Mouse (Mus musculus) embryonic facial prominence, embryonic 15.5 days (tissue): ENCODE data around the gene Ssb. TPM values are rescaled to one million over a fixed set of nuclear protein-coding genes. Genes with fewer than 3 reads are reported as not detected.
"Not testable (repeated sequence)": the region's sequence is repeated elsewhere in the genome, so short reads cannot be mapped to it uniquely, and the experiment has no call there.

Experiments used
- ATAC-seq: fragments of 200-750 bp; cut with Nextera tagmentation; 2 replicates; pipeline ENCODE4 v1.8.0; 2017; ENCODE audit warnings: low read depth, moderate TSS enrichment; ENCODE audit not compliant: insufficient number of reproducible peaks, low FRiP score, low TSS enrichment
- H3K27ac ChIP-seq: fragments of 300-500 bp; sonication (generic); replicated peaks from 2 replicates; pipeline ENCODE4 v1.5.1; 2015; ENCODE audit warnings: mild to moderate bottlenecking, inconsistent platforms
- H3K27me3 ChIP-seq: fragments of 300-500 bp; sonication (generic); 2 replicates; pipeline ENCODE4 v1.6.1; 2015; ENCODE audit warnings: inconsistent platforms
- H3K36me3 ChIP-seq: fragments of 300-500 bp; sonication (generic); 2 replicates; pipeline ENCODE4 v1.6.1; 2015; ENCODE audit warnings: mild to moderate bottlenecking, inconsistent platforms
- H3K4me1 ChIP-seq: fragments of 300-500 bp; sonication (generic); 2 replicates; pipeline ENCODE4 v1.6.1; 2015; ENCODE audit warnings: inconsistent platforms
- H3K4me2 ChIP-seq: fragments of 300-500 bp; sonication (generic); replicated peaks from 2 replicates; pipeline ENCODE4 v1.6.1; 2015; ENCODE audit warnings: mild to moderate bottlenecking, inconsistent platforms
- H3K4me3 ChIP-seq: fragments of 300-500 bp; sonication (generic); replicated peaks from 2 replicates; pipeline ENCODE4 v1.5.1; 2015; ENCODE audit warnings: mild to moderate bottlenecking, inconsistent platforms
- H3K9ac ChIP-seq: fragments of 300-500 bp; sonication (generic); 2 replicates; pipeline ENCODE4 v1.6.1; 2015; ENCODE audit warnings: inconsistent platforms
- H3K9me3 ChIP-seq: fragments of 300-500 bp; sonication (generic); replicated peaks from 2 replicates; pipeline ENCODE4 v1.6.1; 2016; ENCODE audit warnings: inconsistent platforms
- WGBS: fragments of 180-500 bp; shearing (Covaris S2); methylation state at CpG from one replicate; pipeline ENCODE4 v1.1.7; 2015; 5-methylcytosine and 5-hydroxymethylcytosine counted together
- polyA plus RNA-seq: library from polyadenylated mRNA; unstranded; fragments of >200 nt; fragmentation: Nextera tagmentation; extraction: Ambion mirVana; gene quantifications from 2 replicates; pipeline ENCODE4 v1.2.1, GENCODE M21; 2015

Gene Ssb
- polyA plus RNA-seq, 1 experiment from 2014 or later, result 287 TPM

DNA sequence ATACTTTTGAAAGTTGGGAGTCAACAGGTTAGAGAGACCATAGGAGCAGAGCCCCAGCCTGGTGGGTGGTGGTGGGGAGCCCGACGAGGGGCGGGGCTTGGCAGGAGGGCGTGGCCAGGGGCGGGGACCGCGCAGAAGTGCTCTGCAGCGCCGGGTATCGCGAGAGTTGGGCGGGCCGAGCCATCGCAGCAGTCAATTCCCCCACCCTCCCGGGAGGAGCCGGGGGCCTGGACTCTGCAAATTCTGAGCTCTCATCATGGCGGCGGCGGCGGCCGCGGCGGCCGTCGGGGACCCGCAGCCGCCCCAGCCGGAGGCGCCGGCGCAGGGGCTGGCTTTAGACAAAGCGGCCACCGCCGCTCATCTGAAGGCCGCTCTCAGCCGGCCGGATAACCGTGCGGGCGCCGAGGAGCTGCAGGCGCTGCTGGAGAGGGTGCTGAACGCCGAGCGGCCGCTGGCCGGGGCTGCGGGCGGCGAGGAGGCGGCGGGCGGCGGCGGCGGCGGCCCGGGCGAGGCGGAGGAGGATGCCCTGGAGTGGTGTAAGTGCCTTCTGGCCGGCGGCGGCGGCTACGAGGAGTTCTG is 35.8 kb downstream of the Ssb start, which contains the start of gene Ubr3:
Gene Ubr3 (plus strand): TSS at position 208 of the 579 bp plus-strand sequence.
- H3K9me3 ChIP-seq, result no peaks in the 10 kb centered on the region
- H3K27ac ChIP-seq, result peak within 1 kb of the TSS; percentile 90
- under 1% methylated on average over 52 of the region's 65 CpGs for WGBS
- ATAC-seq, result peak; percentile 99
- H3K4me2 ChIP-seq, result peak within 1 kb of the TSS; percentile 88
- H3K36me3 ChIP-seq, result 0 out of 2 replicates have a peak, but pooled peaks cover 6% of the 10 kb centered on the region
- H3K4me3 ChIP-seq, result peak within 1 kb of the TSS; percentile 99
- peak within 1 kb of the TSS; percentile 100 for H3K9ac ChIP-seq
- no peaks in the 10 kb centered on the region for H3K27me3 ChIP-seq
- H3K4me1 ChIP-seq, result peaks cover 8% of the 10 kb centered on the region

DNA sequence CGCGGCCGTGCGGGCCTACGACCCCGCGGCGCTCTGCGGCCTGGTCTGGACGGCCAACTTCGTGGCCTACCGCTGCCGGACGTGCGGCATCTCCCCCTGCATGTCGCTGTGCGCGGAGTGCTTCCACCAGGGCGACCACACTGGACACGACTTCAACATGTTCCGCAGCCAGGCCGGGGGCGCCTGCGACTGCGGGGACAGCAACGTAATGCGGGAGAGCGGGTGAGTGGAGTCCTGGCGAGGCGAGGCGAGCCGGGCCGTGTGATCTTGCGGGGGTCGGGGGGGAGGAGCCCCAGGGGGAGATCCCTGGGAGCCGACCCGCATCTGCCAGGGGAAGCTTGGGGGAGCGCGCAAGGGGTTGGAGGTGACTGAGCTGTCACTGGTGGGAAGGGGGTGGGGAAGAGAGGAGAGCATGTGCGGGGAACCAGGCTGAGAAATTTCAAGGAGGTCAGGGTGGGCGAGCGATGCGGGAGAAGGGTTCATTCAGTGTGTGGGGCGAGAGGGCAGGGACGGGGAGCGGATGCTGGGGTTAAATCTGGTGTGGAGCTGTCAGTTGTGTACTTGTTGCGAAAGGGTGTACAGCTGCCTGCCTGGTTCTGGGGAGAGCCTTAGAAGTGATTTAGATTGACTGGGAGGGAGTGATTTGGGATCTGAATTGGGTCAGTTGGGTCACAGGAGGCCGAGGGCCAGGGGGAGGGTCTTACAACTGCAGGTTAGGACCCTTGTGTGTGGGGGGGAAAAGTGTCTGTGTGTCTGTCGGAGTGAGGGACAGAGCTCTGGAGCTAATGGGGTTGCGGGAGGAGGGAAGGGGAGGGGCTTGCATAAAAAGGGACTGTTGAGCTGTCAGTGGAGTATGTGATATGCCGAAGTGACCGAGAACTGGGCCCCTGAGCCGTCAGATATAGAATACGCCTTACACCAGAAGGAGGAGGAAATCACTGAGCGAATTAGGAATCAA is 36.5 kb downstream of the Ssb start:
- ATAC-seq, result peak; percentile 5
- under 1% methylated on average over 54 of the region's 55 CpGs for WGBS
- peak overlapping the region; percentile 88 for H3K4me2 ChIP-seq
- H3K27me3 ChIP-seq, result no peaks in the 10 kb centered on the region
- H3K4me3 ChIP-seq, result peak overlapping the region; percentile 99
- peak overlapping the region; percentile 90 for H3K27ac ChIP-seq
- H3K36me3 ChIP-seq, result 0 out of 2 replicates have a peak, but pooled peaks cover 8% of the 10 kb centered on the region
- no peaks in the 10 kb centered on the region for H3K9me3 ChIP-seq
- peak overlapping the region; percentile 100 for H3K9ac ChIP-seq
- H3K4me1 ChIP-seq, result peaks cover 8% of the 10 kb centered on the region

DNA sequence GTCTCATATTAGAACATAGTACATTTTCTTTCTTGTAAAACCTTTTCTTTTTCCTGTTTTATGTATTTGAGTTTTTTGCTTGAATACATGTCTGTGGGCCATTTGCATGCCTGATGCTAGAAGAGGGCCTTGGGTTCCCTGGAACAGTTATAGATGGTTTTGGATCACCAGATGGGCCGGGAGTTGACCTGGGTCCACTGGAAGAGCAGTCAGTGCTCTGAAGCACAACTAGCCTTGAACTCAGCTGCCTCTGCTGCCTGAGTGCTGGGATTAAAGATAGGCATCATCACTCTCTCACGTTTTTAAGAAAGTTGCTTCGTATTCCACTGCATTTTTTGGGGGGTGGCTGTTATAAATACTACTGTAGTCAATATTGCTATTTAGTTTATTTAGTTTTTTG is 42.2 kb downstream of the Ssb start:
- Histone ChIP-seq H3K4me3 (no peak overlapping the region), H3K9me3 (no peaks in the 10 kb centered on the region), H3K36me3 (peaks cover 12% of the 10 kb centered on the region; the same call in 1 of the 2 replicates), H3K4me2 (no peak overlapping the region), H3K4me1 (peaks cover 4% of the 10 kb centered on the region), H3K27ac (no peak overlapping the region), H3K27me3 (no peaks in the 10 kb centered on the region), H3K9ac (no peak overlapping the region)
- 90% methylated on average over 3 of the region's 3 CpGs for whole genome bisulfite sequencing
- no peak for ATAC-seq

DNA sequence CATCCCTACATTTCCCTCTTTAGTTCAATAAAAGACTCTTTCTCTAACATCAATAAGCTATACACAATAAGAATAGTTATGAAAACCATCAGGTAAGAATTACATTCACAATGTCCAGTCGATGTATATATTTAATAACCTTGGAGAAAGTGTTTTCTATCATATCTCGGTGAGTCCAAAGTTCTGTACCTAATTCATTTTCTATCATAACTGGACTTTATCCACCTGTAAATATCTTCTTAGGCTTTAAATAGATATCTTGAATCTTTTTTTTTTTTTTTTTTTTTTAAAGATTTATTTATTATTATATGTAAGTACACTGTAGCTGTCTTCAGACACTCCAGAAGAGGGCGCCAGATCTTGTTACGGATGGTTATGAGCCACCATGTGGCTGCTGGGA is 46.0 kb downstream of the Ssb start:
- H3K4me3 ChIP-seq, H3K36me3 ChIP-seq, ATAC-seq, H3K27ac ChIP-seq, H3K4me2 ChIP-seq, H3K4me1 ChIP-seq, H3K9ac ChIP-seq, H3K9me3 ChIP-seq, H3K27me3 ChIP-seq: not testable (repeated sequence)
- WGBS, result 80% methylated on average over 4 of the region's 4 CpGs

DNA sequence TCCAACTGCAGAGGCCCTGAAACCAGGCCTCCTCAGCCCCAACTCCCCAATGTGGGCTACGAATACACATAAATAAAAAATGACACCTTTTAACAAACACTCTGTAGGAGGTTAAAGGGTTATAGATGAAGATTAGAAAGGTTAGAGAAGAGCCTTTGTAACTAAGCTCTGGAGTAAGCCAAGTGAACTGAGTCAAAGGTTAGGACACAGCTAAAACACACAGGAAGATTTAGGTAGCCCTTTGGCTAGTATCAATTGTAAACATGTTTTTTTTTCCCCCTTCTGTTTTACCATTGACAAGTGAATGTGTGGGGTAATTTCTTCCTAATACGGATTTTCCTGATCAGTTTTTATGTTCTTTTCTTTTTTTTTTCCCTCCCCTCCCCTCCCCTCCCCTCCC is 51.4 kb downstream of the Ssb start:
- 59% methylated on average over 2 of the region's 2 CpGs for WGBS
- no peak for ATAC-seq
- no peaks in the 10 kb centered on the region for H3K9me3 ChIP-seq
- H3K4me1 ChIP-seq, result no peaks in the 10 kb centered on the region
- H3K27me3 ChIP-seq, result no peaks in the 10 kb centered on the region
- H3K4me2 ChIP-seq, result no peak overlapping the region
- peaks cover 12% of the 10 kb centered on the region for H3K36me3 ChIP-seq
- no peak overlapping the region for H3K27ac ChIP-seq
- no peak overlapping the region for H3K4me3 ChIP-seq
- H3K9ac ChIP-seq, result no peak overlapping the region

DNA sequence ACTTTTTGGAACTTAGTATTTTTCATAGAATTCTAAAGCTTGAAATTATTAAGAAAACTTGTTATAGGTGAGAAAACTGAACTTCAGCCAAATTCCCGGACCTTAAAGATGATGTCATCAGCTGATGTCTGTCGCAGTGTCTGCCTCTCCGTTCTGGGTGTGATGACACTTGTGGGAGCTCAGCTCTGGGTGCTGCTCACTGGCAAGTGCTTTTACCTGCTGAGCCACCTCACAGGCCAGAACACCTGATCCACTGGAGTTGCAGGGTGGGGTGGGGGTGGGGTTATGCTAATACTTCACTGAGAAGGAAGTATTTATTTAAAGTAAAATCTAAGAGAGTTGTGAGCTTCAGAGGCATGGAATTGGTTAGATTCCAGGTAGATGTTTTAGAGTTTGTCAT is 55.9 kb downstream of the Ssb start:
- Histone ChIP-seq H3K4me1 (no peaks in the 10 kb centered on the region), H3K4me3 (no peak overlapping the region), H3K36me3 (peaks cover 25% of the 10 kb centered on the region), H3K4me2 (no peak overlapping the region), H3K27me3 (no peaks in the 10 kb centered on the region), H3K27ac (no peak overlapping the region), H3K9me3 (no peaks in the 10 kb centered on the region), H3K9ac (no peak overlapping the region)
- ATAC-seq, result no peak
- 71% methylated on average over 3 of the region's 3 CpGs for WGBS

Other genes with a start within 250 kb of the Ssb start
- gene Bbs5, start 214.4 kb upstream of the Ssb start, polyA plus RNA-seq, result 18.7 and 25.4 TPM in 2 replicates
- 22.4 and 28.7 TPM in 2 replicates for gene Klhl41, start 191.4 kb upstream of the Ssb start, polyA plus RNA-seq
- gene Fastkd1, start 148.0 kb upstream of the Ssb start, polyA plus RNA-seq, result 10.5 and 11.6 TPM in 2 replicates
- gene Ppig, start 139.0 kb upstream of the Ssb start, polyA plus RNA-seq, result 144 and 145 TPM in 2 replicates
- gene Ccdc173, start 72.0 kb upstream of the Ssb start, polyA plus RNA-seq, result 3.2 and 4.6 TPM in 2 replicates
- gene Phospho2, start 71.9 kb upstream of the Ssb start, polyA plus RNA-seq, result 24.4 and 25.0 TPM in 2 replicates
- gene Klhl23, start 39.6 kb upstream of the Ssb start, polyA plus RNA-seq, result 24.5 and 25.8 TPM in 2 replicates
- 35.8 and 36.6 TPM in 2 replicates for gene Mettl5, start 24.1 kb downstream of the Ssb start, polyA plus RNA-seq
- 11.7 and 15.0 TPM in 2 replicates for gene Ubr3, start 35.7 kb downstream of the Ssb start, polyA plus RNA-seq
- gene Myo3b, start 177.6 kb downstream of the Ssb start, polyA plus RNA-seq, result 0.07 TPM in 1 of 2 replicates, not detected in the other